Mouse (Mus musculus): Measurements from ENCODE around the gene Ethe1. TPM values are rescaled to one million over a fixed set of nuclear protein-coding genes. Genes with fewer than 3 reads are reported as not detected.
A peak's percentile ranks its signal among the peaks of the same experiment; 100 is the strongest.

Ethe1 gene
- total RNA-seq (2021), result 10 to 100 TPM; 25.5 to 29.0 TPM
- long read RNA-seq, experiment 1, partial matches to known transcripts, result 44 of 45 reads
- long read RNA-seq, experiment 1, other reads (novel, unspliced or antisense), result 1 of 45 reads
- long read RNA-seq, experiment 2, partial matches to known transcripts, result 33 of 33 reads
- long read RNA-seq, experiment 2, other reads (novel, unspliced or antisense), result 0 of 33 reads

DNA sequence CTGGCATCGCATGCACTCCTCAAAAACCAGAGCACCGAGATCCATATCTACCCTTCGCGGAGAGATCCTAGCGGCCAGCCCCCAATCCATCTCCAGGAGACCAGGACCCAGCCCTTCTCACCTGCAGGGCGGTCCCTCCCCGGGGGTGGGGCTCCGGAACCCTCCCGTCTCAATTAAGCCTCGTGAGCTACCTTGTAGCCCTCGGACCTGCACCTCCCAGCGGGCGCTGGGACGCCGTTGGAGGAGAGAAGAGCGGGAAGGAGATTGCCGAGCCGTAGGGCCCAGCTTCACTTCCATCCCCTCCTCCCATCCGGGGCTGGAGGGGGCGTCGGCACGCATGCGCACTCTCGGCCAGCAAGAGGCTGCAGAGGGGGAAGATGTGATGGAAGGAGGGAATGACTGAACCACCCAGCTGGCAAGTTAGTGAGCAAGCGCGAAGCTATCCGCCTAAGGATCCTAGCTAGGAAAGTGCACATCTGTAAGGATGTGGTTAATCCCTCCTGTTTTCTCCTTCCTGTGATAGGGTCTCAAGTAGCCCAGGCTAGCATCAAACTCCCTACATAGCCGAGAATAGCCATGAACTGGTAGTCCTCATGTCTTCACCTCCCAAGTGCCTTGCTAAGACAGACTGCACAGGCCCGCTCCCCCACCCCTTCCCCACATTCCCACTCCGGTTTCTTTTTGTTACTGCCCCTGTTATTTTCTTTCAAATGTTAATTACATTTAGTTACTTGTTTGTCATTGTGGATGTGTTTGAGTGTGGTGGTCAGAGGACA is at the start of gene Ethe1, which contains the start of gene Zfp575:
Ethe1 (plus strand) TSS at position 214 of the 776 bp plus-strand sequence.
Zfp575 (minus strand) TSS at position 312 of the 776 bp plus-strand sequence.
- DNase-seq (ENCODE audit: low spot score), result peak; percentile 21

- no peak for DNase-seq (ENCODE audit: low spot score)
Observed at GRCm38 (mm10) chr7:24537591-24537990, 49.8 kb upstream of the Ethe1 start.

GRCm38 (mm10) chr7:24538154-24538553 is 49.2 kb upstream of the Ethe1 start:
- no peak for DNase-seq (ENCODE audit: low spot score)

DNA sequence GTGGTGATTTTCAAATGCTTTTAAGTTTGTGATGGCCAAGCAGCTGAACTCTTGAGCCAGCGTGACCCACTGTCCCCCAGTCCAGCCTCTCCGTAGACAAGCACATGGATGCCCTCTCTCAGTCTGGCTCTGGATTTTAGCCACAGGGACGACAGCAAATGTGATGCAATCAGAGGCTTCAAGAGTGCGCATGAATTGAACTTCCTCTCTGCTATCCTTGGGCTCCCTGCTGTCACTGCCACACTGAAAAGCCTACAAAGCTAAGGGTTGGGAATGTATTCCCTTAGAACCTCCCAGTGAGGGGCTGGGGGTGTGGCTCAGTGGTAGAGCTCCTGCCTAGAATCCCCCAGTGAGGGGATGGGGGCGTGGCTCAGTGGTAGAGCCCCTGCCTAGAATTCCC is 48.6 kb upstream of the Ethe1 start:
- no peak for DNase-seq (ENCODE audit: low spot score)

DNA sequence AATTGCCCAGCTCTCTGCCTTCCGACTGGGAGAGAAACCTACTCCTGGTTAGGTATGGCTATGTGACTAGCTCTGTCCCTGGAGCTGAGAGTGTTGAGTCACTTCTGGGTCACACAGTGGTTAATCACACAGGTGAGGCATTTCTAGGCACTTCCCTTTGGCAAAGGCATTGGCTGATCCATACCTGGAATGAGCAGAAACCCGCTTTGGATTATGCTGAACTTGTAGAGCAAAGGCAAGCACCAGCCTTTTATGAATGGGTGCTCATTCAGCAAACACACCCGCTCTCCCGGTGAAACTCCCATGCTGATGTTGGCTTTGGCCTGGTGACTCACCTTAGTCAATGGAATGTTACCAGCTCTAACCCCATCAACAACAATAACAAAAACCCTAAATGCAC is 47.7 kb upstream of the Ethe1 start:
- no peak for DNase-seq (ENCODE audit: low spot score)

DNA sequence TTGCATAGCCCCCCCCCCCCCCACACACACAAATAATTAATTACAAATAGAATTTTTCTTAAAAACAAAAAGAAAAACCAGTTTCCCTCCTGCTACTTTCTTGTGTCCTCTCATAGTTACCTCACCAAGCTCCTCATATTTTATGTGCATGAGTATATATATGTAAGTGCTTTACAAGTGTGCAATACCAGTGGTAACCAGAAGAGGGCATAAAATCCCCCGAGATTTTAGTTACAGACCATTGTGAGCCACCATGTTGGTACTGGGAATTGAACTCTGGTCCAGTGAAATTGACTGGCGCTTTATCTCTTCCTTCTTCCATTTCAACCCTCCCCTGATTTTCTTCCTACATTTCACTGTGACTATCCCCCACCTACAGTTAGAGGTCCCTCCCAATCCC is 42.8 kb upstream of the Ethe1 start:
- DNase-seq (ENCODE audit: low spot score), result no peak

DNA sequence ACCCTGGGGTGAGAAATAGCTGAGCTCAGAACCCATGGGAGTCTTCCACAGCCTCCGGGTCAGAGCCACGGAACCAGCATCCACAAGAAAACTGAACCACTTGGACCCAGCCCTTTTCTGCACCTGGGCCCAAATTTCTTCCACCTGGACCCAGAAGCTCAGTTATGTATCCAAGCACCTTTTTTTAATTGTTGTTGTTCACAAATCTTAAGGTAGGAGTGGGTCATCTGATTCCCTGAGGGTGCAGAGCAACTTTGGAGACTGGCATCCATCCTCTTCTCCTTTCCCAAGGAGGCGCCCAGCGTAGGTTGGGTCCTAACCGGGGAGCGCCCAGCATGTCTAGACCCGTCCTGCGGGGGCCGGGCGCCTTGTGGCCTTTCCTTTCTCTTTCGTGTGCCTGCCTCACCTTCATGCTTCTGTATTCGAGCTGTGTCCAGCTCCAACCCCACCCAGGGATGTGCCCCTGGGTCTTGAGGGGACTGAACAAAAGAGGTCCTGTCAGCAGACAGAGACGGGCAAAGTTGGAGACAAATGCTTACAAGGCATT is 41.2 kb upstream of the Ethe1 start, which contains the start of the genes Pinlyp and Xrcc1:
Pinlyp (minus strand) TSS at position 51 of the 547 bp plus-strand sequence.
Xrcc1 (plus strand) TSS at position 222 of the 547 bp plus-strand sequence.
- DNase-seq (ENCODE audit: low spot score), result no peak

GRCm38 (mm10) chr7:24546634-24547389 is 40.5 kb upstream of the Ethe1 start:
- peak; percentile 100 for DNase-seq (ENCODE audit: low spot score)

- DNase-seq (ENCODE audit: low spot score), result no peak
Observed at GRCm38 (mm10) chr7:24547534-24548036, 39.8 kb upstream of the Ethe1 start.

DNA sequence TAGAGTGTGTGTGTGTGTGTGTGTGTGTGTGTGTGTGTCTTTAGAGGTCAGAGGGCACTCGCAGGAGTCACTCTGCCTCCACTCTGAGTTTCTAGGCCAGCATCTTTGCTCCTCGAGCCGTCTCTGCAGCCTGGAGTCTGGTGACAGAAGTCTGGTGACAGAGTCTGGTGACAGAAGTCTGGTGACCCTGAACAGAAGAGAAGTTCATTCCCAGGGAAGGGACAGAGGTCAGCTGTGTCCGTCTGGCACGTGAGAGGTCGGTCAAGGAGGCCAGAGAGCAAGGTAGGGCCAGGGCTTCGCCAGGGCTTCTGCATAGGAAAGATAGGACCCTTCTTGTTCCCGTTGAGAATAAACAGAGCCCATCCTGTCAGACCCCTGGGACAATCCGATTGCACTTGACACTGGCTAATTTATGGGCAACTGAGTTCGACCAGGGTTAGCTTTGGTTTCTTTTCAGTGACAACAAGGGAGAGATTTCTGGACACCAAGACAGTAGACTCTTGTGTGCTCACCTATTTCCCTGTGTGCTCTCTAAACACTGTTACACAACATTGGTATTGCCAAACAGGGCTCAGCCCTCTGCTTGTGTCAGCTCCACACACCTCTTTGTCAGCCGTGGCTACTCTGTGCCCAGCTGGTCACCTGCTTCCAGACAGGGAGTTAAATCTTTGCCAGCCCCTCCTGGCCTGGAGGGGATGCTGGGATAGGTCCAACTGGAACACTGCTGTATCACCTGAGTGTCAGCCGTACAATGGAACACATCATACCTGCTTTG is 35.2 kb upstream of the Ethe1 start:
- no peak for DNase-seq (ENCODE audit: low spot score)

DNA sequence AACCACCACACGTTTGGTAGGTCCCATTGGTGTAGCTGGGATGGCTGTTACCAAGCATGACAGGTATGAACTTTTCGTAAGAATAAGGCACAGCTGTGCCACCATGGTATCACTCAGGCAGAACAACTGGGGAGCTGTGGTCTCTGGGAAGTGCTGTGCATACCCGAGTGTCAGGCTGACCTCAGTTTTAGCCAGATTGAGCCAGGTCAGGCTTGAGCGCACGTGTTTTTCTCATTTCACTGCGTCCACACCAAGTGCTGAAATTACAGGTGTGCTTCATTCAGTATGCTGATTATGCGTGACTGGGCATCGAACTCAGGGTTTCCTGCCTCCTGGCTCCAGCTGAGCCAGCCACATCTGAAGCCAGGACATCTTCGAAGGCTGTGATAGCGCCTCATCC is 31.6 kb upstream of the Ethe1 start:
- no peak for DNase-seq (ENCODE audit: low spot score)

GRCm38 (mm10) chr7:24561450-24561849 is 25.9 kb upstream of the Ethe1 start:
- no peak for DNase-seq (ENCODE audit: low spot score)

DNA sequence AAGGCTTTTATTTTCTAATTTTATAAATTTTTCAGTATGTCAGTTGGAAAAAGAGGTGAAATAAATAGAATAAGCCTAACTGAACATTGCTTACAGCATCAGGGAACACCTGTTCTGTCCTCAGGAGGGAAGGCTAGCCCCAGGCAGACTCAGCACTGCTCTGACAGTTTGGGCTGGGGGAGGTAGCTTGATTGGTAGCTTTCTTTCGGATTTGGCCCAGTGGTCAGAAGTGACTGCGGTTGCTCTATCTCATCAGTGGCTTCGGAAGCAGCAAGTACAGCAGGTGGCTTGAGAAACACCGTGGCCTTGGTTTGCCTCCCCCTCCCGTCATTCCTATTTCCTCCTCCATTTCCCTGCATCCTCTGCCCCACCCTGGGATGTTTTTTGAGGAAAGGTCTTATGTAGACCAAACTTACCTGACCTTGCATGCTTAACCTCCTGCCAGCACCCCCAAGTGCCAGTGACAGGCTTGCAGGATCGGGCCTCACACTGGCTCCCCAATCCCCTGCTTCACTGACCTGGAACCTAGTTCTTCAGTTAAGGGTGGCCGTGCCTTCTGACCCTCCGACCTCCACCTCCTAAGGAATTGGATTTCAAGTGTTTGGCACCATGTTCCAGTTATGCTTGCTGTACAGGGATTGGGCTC is 24.0 kb upstream of the Ethe1 start:
- DNase-seq (ENCODE audit: low spot score), result no peak

GRCm38 (mm10) chr7:24563837-24564206 is 23.5 kb upstream of the Ethe1 start:
- no peak for DNase-seq (ENCODE audit: low spot score)

DNA sequence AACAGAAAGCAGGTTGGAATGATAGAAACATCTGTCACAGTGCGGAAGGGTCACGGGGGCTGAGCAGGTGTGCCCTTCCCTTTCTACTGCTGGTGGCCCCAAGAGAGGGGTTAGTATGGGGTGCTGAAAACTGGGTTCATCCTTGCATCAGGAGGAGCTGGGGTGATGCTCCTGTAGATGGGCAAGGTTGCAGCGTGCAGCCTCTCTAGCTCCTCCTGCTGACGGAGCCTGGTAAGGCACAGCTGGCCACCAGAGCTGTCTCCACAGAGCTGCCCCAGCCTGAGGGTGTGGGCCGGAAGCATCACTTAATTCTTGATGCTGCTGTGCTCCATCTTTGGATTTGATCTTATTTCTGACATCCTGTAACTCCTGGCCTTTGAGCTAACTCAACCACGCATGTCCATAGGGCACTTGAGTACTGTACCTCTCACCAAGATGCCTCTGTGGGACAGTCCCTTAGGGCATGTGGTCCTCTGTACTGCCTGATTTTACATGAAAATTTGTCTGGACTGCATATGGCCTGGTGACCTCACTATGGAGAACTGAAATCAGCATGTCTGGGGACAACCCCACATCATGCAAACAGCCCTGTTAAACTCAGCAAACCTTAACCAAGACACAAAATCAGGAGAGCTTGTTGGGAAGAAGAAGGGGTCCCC is 22.6 kb upstream of the Ethe1 start:
- DNase-seq (ENCODE audit: low spot score), result peak; percentile 70

- DNase-seq (ENCODE audit: low spot score), result no peak
Observed at GRCm38 (mm10) chr7:24565627-24566026, 21.7 kb upstream of the Ethe1 start.

DNA sequence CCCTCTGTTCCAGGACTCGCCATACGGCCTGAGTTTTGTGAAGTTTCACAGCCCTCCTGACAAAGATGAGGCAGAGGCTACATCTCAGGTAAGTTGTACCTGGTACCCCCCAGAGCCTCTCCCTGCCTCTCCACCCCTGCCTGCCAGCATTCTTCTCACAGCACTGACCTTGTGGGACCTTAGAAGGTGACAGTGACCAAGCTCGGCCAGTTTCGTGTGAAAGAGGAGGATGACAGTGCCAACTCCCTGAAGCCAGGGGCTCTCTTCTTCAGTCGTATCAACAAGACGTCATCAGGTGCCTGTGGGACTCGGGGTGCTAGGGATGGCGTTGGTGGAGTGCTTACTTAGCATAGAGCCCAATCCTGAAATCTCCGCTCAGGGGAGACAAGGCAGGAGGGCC is 21.1 kb upstream of the Ethe1 start:
- DNase-seq (ENCODE audit: low spot score), result no peak

DNA sequence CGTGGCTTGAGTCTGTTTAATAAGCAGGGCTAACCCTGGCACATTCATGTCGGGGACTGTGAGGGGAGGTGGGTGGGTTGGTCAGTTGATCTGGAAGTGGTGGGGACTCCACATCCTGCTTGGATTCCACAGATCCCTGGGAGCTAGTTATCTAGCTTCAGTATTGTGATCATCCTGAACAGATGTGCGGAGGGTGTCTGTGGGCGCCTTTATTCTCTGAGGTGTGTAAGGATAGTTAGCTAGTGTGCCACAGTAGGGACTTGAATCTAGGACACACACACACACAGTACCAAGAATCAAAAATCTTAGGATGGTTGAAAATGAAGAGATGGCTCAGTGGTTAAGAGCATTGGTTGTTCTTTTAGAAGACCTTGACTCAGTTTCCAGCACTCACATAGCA is 18.8 kb upstream of the Ethe1 start:
- no peak for DNase-seq (ENCODE audit: low spot score)

GRCm38 (mm10) chr7:24571071-24571470 is 16.3 kb upstream of the Ethe1 start:
- no peak for DNase-seq (ENCODE audit: low spot score)

DNA sequence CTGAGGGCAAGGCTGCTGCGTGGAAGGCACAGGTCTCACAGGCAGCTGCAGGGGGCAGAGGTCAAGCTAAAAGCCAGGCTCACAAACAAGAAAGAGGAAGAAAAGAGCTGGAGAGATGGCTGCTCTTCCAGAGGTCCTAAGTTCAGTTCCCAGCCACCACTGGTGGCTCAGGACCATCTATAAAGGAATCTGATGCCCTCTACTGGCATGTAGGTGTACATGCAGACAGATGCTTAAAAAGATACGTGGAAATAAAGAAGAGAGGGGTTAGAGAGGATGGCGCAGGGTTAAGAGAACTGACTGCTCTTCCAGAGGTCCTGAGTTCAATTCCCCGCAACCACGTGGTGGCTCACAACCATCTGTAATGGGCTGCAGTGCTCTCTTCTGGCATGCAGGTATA is 14.9 kb upstream of the Ethe1 start:
- no peak for DNase-seq (ENCODE audit: low spot score)
